Mouse (Mus musculus) layer of hippocampus, adult 18-20 months (tissue): ENCODE data around the gene Gnpnat1. TPM values are rescaled to one million over a fixed set of nuclear protein-coding genes. Genes with fewer than 3 reads are reported as not detected.

ENCODE experiments used
- DNase-seq, 2 experiments: peaks; one replicate each; pipeline ENCODE4 v3.0.0; 2022; ENCODE audit warnings: low spot score in 2 of 2
- total RNA-seq, 2 experiments: library from RNA; stranded (reverse); gene quantifications; 2 replicates each; pipeline ENCODE4 v1.2.3; 2021

Gene Gnpnat1
- total RNA-seq, 2 experiments from 2014 or later: 14.4 to 16.7 TPM

DNA sequence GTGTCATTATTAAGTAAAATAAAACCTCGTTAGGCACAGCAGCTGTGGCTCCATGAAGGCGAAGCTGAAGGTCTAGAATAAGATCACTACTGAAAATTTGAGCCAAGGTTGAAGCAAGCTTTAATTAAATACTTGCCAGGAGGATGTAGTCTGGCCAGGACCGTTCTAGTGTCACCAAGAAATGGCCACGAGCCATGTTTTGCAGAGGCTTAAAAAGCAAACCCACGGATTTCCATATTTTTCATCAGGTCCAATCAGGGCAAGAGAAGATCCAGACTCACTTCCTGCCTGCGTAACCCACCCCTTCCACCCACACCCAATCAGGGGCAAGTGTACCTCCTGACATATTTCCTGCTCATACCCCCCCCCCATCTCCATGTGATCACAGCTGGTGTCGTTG, 1.1 kb downstream of the Gnpnat1 start:
- no peak for DNase-seq

DNA sequence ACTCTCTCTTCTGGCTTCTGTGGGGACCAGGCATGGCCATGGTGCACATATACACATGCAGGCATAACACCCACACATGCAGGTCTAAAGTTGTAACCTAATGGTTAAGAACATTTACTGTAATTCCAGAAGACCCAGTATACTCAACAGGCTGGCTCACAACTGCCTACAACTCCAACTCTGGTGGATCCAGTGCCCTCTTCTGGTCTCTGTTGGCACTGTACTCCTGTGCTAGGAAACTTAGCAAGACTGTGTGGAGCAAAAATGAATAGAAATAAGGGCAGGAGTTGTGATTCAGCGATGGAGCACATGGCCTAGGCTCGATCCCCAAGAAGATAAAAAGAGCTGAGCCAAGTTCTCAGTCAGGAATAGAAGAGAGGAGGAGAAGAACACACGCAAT, 4.9 kb downstream of the Gnpnat1 start:
- no peak for DNase-seq

DNA sequence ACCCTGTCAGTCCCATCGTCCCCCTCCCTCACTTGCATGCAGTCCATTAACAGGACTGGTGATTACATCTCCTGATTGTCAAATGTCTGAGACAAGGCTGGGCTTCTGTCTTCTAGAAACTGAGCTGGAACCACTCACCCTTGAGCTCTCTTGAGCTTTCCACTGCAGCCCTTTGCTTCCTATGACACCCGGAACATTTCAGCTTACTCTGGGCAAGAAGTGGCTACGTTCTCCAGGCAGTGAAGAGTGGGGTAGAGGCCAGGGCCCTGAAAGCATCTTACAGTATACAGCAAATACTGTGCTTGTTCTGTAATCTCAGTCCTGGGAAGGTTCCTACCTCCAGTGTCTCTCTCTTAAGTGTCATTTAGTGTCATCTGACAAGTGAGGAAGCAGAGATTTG, 15.5 kb downstream of the Gnpnat1 start:
- DNase-seq: no peak

DNA sequence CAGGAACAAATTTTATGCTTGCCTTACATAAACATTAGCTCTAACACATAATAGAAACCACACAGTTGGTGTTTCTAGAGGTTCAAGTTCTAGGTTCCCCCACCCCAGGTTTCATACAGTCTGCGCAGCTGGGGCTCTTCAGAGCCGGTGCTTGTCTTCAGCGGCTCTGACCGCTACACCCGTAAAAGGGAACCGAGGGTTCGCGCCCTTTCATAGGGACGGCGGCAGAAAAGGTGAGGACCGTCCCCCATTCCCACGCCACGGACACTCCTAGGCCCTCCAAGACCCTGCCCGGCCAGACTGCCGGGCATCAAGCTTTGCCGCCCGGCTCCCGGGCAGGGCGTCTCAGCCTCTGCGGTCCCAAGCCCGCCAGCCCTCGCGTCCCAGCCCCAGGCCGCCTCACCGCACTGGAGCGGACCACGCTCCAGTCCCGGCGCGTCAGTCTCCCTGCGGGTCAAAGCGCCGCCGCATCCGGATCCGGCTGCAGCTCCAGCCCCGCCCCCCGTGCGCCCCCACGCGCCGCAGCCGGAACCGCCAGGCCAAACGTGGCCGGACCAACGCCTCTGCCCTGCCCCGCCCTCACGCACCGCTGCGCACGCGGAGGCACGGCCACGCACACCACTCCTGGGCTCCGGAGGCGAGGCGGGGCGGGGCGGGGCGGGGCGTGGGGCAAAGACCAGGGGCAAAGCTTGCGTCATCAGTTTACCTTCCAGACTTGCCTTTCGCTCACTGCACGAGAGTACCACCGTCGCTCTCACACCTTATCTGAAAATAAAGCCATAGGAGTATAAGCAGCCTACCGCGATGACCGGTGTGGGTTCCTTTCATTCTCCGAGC, 16.1 kb downstream of the Gnpnat1 start:
- peak; percentile 85 to 90 for DNase-seq

DNA sequence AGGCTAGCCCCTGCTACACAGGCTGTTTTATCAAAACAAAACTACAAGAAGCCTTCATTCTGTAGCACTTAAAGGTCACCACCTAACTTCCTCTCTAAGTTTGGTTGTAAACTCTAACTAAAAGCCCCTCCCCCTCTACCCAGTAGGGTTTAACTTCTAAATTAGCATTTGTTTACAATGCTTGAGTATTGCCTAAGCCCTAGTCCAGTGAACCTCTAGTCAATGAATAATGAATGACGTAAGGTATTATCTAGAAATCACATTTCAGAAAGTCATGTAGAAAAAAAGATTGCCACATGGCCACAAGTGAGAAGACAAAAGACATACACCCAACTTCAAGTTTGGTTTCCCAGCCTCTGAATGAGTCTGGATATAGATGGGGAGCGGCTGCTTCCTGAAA, 17.2 kb downstream of the Gnpnat1 start:
- DNase-seq: no peak

DNA sequence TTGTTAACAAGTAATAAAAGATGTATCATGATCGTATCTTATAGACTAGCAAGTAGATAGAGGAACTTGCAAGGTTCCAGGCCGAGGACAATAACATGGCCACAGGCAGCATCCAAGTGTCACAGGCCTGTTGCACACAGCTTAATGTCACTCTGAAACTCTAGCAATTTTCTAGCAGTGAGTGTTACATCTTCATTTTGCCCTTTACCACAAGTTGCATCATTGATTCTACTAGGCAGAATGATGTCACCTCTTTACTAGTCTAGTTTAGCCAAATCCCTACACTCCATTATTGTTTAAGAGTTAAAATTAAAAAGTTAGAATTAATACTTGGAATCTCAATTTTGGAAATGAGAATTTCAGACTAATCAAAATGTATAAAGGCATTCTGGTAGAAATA, 19.1 kb downstream of the Gnpnat1 start:
- DNase-seq: no peak

DNA sequence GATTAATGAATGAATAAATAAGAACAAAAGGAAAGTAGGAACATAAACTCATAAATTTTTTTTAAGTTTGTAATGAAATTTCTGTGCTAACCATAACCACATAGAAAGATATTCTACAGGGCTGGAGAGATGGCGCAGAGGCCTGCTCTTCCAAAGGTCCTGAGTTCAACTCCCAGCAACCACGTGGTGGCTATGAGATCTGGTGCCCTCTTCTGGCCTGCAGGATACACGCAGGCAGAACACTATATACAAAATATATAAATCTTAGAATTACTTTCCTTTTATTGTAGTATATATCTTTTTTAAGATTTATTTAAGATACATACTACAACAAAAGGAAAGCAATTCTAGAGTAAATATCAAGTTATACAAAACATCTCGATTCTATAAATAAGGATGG, 21.8 kb downstream of the Gnpnat1 start:
- DNase-seq: no peak

DNA sequence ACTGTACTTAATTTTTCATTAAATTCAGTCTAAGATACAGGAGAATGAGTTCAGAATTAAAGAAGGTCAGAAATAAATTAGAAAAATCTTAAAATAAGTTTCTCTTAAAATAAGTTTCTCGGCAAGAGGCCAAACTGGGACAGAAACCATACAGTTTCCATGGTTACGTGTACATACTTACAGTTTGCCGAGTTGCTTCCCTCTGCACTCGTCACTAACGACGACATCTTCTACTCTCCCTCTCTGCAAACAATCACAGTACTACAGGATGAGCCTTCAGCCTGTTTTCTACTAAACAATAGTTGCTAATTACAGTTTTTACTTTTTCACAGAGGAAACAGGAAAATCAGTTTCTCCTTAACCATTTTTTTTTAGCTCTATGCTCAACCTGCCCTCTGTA, 24.0 kb downstream of the Gnpnat1 start:
- DNase-seq: no peak

DNA sequence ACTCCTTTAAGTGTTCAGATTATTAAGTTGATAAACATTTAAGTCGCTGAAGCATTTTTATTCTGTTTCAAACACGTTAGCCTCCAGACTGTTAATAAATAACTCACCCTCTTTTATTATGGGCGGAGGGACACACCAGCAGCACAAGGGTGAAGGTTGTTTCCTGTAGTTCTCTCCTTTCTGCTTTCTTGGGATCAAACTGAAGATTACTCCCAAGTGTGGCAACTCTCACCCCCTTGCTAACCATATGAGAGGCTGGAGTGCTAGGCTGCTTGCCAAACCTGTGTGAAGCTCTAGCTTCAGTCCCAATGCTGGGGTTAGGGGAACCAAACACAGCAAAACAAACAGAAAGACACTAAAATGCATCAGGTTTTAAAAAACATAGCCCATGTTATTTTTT, 25.9 kb downstream of the Gnpnat1 start:
- DNase-seq: no peak

DNA sequence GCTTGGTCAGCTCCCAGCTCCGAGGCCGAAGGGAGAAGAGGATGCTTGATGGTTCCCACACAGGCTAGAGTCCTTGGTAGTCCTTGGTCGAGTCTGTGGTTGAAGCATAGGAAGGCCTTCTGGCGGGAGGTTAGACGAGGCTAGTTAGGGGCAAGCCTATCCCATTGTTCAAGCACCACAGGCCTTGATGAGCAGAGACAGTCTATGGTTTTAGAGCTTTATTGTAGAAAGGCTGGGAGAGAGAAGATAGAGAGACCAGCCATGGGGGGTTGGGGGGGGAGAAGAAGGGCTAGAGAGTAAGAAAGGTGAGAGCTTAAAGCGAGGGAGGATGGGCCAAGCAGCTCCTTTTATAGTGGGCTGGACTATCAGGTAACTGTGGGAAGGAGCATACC, 39.5 kb downstream of the Gnpnat1 start:
- no peak for DNase-seq

DNA sequence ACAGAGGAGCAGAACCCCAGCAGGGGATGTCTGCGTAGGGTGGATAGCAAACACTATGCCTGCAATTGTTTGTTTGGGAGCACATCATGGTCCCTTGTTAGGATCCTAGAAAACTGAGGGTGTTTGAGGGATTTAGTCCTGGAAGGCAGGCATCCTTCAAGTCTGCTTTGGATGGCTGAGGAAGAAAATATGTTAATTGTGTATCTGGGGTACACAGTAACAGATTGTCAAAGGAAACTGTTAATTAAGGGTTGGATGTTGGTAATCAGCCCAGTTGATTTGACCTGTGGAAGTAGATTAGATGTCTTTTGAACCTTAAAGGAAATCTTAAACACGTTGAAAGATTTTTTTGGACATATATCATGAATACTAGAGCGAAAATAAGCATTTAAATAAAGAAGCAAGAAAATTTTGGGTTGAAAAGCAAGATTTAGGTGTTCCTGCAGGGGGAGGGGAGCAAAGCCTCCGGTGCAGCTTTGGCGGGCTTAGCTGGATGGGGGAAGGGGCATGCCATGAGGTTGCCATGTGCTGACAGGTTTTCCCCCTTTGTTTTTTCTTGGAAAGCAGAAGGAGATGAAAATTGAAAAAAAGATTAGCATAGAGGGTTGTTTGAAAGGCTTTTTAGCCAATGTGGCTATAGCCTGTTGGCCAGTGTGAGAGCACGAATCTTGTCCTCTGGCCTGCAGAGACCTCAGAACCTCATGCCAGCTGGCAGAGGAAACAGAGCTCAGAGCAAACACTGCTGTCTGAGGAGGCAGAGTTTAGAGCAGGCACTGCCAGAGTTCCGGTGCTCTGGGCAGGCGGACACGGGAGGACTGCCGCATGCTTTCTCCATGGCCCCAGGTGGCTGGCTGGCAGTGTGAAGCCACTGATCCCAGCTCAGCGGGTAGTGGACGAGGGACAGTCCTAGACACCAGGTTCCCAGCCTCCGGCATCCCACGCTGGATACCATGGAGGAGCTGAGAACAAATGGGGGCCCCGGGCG, 40.2 kb downstream of the Gnpnat1 start:
- no peak for DNase-seq

DNA sequence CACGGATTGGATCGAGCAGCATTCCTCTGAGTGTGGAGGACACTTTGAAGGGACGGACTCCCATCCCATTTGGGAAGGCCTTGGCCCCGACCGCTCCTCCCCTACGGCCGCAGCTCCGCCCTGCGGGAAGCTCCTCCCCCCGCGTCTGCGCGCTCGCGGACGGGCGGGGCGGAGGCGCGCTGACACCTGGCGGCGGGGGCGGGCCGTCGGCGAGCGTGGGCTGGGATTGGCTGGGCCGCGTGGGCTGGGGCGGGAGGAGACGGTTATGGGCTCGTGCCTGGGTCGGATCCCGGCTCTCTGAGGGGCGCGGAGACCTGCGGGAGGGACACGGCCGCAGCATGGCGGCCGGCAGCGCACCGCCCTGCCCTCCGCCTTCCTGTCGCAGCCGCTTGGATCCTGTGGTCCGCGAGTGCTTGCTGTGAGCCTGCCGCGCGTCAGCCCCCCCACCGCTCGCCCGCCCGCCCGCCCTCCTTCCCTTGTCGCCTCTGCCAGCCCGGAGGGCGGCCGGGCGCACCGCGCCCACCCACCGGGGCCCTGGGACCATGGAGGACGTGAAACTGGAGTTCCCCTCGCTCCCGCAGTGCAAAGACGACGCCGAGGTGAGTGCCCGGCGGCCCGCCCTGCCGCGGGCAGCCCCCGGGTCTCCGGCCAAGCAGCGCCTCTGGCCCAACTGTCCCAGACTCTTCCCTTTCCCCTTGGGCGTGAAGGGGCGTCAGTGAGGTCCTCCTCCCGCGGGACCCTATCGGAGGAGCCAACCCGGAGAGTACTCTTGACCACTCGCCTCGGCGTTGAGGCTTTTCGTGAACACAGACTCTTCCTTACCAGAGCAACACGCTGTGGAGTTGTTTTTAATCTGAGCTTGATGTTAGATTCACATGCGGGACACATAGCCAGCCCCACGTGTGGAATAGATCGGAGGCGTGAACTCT, 53.5 kb downstream of the Gnpnat1 start, which contains the start of gene Styx:
Gene Styx, plus strand, starts transcription at position 163 of the 929 bp plus-strand sequence.
- DNase-seq: peak; percentile 91 to 92

DNA sequence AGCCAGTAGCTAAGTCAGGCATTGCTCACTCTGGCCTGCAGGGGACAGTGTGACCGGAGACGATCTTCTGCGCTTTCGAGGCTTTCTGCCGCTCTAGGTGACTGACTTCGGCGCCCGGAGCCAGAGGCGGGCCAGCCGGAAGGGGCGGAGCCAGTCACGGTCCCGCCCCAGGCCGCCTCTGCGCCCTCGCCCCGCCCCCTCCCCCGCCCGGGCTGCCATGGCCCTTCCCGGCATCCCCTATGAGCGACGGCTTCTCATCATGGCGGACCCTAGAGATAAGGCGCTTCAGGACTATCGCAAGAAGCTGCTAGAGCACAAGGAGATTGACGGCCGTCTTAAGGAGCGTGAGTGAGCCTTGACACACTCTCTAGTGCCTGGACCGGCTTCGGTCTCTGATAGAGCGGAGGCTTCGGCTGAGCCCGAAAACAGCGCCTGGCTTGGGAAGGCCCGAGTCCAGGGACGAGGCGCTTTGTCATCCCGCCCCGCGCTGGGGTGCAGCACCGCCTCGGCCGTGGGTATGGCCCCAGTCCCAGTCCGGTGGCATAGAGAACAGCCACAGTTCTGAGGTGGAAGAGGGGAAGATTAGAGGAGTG, 75.0 kb downstream of the Gnpnat1 start, which contains the start of gene Psmc6:
Gene Psmc6, plus strand, starts transcription at position 200 of the 593 bp plus-strand sequence.
- peak; percentile 84 to 95 for DNase-seq

DNA sequence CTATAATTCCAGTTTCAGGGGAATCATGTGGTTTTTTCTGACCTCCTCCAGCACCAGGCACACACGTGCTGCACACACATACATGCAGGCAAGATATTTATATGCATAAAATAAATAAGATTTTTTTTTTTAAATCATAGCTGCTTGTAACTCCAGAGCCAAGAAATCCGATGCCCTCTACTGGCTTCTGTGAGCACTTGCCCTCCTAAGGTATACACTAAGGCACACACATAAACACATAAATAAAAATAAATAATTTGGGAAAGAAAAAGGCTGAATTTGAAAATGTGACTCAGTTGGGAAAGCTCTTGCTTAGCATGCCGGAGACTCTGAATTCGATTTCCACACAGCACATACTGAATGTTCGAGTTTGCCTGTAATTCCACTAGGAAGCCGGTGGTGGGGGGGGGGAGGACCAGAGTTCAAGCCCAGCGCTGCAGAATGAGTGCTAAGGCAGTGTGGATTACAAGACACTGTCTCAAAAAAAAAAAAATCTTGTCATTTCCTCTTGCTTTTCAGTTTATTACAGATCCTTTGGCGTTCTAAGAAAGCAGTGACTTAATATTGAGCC, 75.6 kb downstream of the Gnpnat1 start:
- DNase-seq: no peak

DNA sequence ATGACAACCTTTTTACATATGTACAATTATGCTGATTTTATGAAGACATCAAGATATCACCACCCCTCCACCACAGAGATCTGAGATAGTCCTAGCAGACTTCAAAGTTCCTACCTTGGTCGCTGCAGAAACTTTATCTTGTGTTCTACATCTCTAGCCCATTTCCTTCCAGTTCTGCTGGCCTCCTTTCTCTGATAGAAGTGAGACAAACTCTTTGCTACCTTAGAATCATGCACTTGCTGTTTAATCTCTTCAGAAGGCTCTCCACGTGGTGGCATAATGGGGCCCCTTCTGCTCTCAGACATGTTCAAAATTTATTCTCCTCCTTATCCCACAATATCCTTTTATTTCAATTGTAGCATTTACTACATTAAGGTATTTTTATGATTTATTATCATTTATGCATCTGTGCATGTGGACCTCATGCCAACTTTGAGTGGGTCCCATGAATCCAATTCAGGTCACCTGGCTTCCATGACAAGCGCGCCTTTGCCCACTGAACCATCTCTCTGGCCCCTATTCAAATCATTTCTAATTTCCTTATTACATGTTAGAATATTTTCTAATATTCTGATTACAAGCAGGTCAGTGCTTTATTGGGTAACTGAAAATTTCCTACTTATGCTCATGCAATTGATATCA, 76.5 kb downstream of the Gnpnat1 start:
- no peak for DNase-seq
